Mouse (Mus musculus): ENCODE results near the gene Gm20498. TPM values are rescaled to one million over a fixed set of nuclear protein-coding genes. Genes with fewer than 3 reads are reported as not detected.

The Gm20498 gene
- 13.1 TPM for polyA plus RNA-seq (2014; fragmentation: Illumina TruSeq; extraction: RNeasy Lipid Tissue Mini Kit (QIAGEN cat#74804); ENCODE audit: low read depth, low replicate concordance)

DNA sequence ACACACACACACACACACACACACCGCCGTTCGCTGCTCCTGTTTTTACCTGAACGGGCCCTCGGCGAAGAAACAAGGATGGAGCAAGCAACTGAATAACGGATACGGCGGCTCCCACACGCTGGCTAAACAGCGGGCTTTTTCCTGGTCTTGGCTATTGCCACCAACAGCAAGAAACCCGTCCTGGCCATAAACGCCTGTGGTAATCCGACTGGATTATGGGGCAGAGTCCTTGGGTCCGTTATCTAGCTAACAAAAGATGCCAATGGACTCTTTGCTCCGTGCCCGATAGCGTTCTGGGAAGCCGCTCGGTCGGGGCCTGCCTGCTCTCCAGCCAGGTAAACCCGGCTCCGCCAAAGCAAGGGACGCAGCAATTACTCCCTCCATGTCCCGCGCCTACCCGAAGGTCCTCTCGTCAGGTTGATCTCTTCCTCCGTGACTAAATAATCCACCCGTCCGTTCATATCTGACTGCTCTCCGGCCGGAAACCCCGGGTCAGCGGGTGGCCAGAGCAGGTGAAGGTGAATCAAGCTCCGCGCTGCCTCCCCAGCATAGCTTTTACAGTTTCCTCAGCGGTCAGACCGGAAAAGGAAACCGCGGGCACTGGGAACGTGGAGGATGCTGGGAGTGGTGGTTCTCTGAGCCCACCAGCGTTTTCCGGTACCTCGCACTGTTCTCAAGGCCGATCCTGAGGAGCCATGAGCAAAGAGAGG, at the start of gene Gm20498, which contains the start of gene Synj2bp:
Gene Gm20498 (minus strand): TSS at position 590 of the 713 bp plus-strand sequence.
Gene Synj2bp (minus strand): TSS at position 596 of the 713 bp plus-strand sequence.

GRCm38 (mm10) chr12:81568374-81568773, 35.7 kb upstream of the Gm20498 start, which contains the start of gene Adam21:
TSS of gene Adam21 (minus strand) at chr12:81568474.

DNA sequence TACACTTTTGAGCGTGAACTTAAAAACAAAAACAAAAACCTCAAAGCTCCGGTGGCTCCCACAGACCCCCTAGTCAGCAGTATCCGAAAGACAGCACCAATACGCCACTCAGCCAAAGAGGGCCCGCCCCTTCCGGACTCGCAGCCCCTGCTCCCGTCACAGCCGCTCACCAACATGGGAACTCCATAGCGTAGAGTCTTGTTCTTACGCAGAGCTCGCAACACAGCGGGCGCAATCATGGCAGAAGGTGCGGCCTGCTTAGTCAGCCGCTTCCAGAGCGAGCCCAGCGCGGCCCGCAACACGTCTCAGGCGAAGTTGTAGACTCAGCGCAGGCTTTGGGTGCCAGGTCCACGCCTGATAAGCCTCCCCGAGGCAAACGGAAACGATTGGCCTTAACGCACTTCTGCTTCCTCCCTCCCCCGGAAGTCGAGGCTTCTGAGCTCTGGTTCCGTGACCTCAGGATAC, 47.9 kb downstream of the Gm20498 start, which contains the start of gene Cox16:
Gene Cox16 (minus strand): TSS at position 401 of the 465 bp plus-strand sequence.

GRCm38 (mm10) chr12:81421846-81422245, 110.9 kb downstream of the Gm20498 start, which contains the start of gene Adam4:
TSS of gene Adam4 (minus strand) at chr12:81421946.

DNA sequence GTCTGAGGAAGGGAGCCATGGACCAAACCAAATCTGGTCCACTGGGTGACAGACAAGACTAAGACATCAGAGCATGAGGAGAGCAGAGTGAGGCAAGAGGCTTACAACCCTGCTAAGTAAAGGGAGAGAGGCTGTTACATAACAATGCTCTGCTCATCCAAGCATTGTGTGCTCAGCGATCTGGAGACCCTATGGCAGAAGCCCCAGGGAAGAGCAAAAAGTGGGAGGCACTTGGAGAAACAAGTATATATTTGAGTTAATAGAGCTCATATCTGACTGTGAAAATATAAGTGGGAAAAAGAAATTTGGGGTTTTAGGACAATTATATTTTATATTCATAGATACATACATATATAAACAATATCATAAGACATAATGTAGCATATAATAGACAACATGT, 153.3 kb downstream of the Gm20498 start, which contains the start of gene Gm4787:
Gene Gm4787 (minus strand): TSS at position 101 of the 400 bp plus-strand sequence.

GRCm38 (mm10) chr12:81332875-81333421, 199.8 kb downstream of the Gm20498 start, which contains the start of gene Slc8a3:
TSS of gene Slc8a3 (minus strand) at chr12:81333180.

Other genes with a start within 250 kb of the Gm20498 start
- 0.17 TPM for gene Slc8a3, start 199.7 kb downstream of the Gm20498 start, polyA plus RNA-seq (2014; fragmentation: Illumina TruSeq; extraction: RNeasy Lipid Tissue Mini Kit (QIAGEN cat#74804); ENCODE audit: low read depth, low replicate concordance)
- gene Gm4787, start 153.4 kb downstream of the Gm20498 start, polyA plus RNA-seq (2014; fragmentation: Illumina TruSeq; extraction: RNeasy Lipid Tissue Mini Kit (QIAGEN cat#74804); ENCODE audit: low read depth, low replicate concordance), result 2.3 TPM
- 1.0 TPM for gene Adam4, start 111.0 kb downstream of the Gm20498 start, polyA plus RNA-seq (2014; fragmentation: Illumina TruSeq; extraction: RNeasy Lipid Tissue Mini Kit (QIAGEN cat#74804); ENCODE audit: low read depth, low replicate concordance)
- 95.4 TPM for gene Cox16, start 47.8 kb downstream of the Gm20498 start, polyA plus RNA-seq (2014; fragmentation: Illumina TruSeq; extraction: RNeasy Lipid Tissue Mini Kit (QIAGEN cat#74804); ENCODE audit: low read depth, low replicate concordance)
- gene Synj2bp, start within 50 bp of the Gm20498 start, polyA plus RNA-seq (2014; fragmentation: Illumina TruSeq; extraction: RNeasy Lipid Tissue Mini Kit (QIAGEN cat#74804); ENCODE audit: low read depth, low replicate concordance), result 25.5 TPM
- 0.36 TPM for gene Adam21, start 35.6 kb upstream of the Gm20498 start, polyA plus RNA-seq (2014; fragmentation: Illumina TruSeq; extraction: RNeasy Lipid Tissue Mini Kit (QIAGEN cat#74804); ENCODE audit: low read depth, low replicate concordance)
- gene Med6, start 62.1 kb upstream of the Gm20498 start, polyA plus RNA-seq (2014; fragmentation: Illumina TruSeq; extraction: RNeasy Lipid Tissue Mini Kit (QIAGEN cat#74804); ENCODE audit: low read depth, low replicate concordance), result 26.6 TPM
- gene Ttc9, start 98.3 kb upstream of the Gm20498 start, polyA plus RNA-seq (2014; fragmentation: Illumina TruSeq; extraction: RNeasy Lipid Tissue Mini Kit (QIAGEN cat#74804); ENCODE audit: low read depth, low replicate concordance), result 4.0 TPM
- gene Map3k9, start 248.3 kb upstream of the Gm20498 start, polyA plus RNA-seq (2014; fragmentation: Illumina TruSeq; extraction: RNeasy Lipid Tissue Mini Kit (QIAGEN cat#74804); ENCODE audit: low read depth, low replicate concordance), result 2.1 TPM

All from adipose tissue, adult 10 weeks (tissue).